Mouse (Mus musculus): Measurements from ENCODE around the gene Tnfrsf9.

- TF ChIP-seq CTCF (IDR thresholded peaks at IDR 0.05; ENCODE audit: low read depth) = no peak
- TF ChIP-seq EP300 (IDR thresholded peaks at IDR 0.05; ENCODE audit: low read depth) = no peak
These were observed 13.9 kb upstream of the Tnfrsf9 start for GRCm38 (mm10) chr4:150900486-150900885.

All from heart, postnatal 0 days (tissue).